Mouse (Mus musculus) kidney, adult 8-10 months (tissue): ENCODE results near the gene Sell.

Source experiments
- DNase-seq, 2 experiments: peaks; one replicate each; pipeline ENCODE4 v3.0.0; 2022

The Sell gene

DNA sequence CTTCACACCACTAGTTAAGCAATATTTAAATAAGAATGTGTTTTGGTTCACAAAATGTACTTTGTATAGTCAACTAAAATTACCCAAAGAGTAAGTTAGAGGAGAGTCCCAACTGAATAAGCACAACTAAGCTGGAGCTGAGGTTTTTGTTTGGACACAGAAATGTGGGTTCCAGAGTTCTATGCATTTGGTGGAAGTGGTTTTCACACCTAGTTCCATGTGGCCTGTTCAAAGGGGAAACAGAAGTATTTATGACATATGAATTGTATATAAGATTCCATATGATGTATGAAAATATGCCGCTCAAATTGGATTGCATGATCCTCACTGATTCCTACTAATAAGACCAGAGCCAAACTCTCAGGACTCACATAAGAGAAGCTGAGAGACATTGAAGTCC lies 13.6 kb downstream of the Sell start:
- no peak for DNase-seq

DNA sequence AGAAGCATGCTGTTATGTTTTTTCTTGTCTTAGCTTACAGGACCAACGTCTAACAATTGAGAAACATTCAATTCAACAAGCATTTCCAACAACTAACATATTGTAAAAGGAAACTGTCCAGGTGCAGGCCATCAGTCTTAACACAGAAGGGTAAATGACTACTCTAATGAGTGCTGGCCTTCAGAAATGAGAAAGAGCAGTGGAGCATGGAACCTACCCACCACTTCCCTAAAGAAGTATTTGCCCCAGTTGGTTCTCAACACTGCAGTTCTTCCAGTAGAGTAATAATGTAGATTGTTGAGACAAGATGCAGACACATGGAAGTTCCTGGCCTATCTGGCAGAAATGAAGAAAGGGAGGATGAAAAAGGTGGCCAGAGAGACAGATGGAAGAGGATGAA lies 14.7 kb downstream of the Sell start:
- no peak for DNase-seq

DNA sequence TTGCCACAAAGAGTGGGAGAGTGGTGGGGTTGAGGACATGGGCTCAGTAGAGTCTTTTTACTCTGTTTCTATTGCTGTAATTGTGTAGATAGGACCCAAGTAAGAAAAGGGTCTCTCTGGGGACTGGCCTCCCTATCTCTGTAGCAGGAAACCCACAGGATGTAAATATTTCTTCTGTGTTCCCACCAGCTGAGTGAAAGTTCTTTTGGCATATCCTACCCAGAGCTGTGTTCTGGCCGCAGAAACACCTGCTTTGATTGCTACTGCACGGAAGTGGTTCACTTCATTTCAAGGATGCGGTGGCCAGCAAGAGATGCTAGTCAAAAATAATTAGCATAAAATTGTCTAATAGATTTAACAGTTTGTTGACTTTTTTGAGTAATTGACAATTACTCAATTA lies 15.2 kb downstream of the Sell start:
- DNase-seq = no peak

DNA sequence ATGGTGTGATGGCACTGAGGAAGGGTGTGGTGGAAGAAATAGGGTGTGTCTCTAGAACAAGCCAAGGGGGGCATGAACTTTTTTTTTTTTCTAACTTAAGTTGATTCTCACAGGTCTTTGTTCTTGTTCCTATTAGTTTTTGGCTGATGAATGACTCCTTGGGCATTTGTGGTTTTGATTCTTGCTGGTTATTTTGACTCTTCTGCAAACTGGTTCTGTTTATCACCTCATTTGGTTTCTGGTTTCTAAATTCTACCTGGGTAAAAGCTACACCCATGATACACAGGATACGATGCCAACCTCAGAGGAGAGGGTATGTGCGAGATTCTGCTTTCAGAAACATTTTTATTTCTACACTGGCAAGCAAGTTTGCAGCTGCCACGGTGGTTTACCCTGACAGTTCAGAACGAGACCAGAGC lies 16.6 kb downstream of the Sell start:
- DNase-seq = no peak

DNA sequence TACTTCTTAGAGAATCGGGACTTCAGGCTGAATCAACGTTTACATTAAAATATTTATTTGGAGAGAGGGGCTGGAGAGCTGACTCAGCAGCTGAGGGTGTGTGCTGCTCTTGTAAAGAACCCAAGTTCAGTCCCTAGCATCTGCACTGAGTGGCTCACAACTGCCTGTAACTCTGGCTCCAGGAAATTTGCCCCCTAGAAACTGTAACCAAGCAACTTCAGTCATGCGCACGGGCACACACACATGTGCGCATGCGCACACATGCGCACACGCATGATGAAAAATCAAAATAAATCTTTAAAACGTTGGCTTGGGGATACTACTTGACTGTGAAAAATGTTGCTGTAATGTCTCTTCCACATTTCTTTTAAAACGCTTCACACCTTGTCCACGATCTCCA lies 17.3 kb downstream of the Sell start:
- no peak for DNase-seq

DNA sequence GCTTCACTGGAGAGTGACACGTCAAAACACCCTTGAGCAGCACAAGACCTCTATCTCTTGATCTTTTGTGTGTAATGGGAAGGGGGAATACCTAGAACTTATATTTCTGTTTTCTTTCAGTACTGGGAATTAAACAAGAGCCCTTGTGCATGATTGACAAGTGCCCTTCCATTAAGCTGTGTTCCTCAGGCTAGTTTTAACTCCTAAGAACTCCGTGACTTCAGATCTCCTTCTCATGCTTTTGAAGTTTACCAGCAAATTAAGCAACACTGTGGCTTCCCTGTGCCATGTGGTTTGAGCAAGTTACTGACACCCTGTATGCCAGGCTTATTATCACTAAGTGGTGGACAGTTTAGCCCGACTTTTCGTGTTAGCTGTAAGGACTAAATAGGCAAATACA lies 21.3 kb downstream of the Sell start:
- no peak for DNase-seq

DNA sequence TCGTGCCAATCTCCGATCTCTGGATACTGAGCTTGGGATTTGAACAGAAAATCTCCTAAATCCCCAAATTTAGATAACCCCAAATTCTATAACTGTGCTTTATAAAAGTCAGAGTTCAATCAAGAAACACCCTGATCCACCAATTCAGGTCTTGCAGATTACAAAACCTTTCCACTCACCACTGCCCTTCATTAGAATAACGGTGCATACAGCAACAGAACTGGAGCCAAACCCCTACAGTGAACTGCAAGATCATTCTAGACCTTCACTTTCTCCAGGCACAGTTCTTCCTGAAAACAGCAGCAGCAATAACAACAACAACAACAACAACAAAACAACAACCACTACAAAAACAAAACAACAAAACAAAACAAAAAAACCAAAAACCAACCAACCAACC lies 25.0 kb downstream of the Sell start:
- DNase-seq = no peak

DNA sequence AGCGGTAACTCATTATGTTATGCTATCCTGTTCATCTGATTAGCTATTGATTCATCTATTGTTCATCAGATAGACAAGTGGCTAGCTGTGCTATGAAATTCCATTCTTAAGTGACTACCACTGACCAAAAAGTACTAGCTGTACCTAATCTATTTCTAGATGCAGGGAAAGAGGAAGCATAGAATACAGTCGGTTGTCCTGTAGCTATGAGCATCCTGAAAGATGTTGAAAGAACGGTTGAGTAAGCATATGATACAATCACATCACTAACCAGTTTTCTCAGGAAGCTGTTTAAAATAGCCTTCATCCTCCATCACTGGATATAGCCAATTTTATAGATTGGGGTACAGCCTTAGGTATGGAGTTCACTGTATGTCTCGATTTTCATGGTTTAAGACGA lies 26.1 kb downstream of the Sell start:
- DNase-seq = no peak

DNA sequence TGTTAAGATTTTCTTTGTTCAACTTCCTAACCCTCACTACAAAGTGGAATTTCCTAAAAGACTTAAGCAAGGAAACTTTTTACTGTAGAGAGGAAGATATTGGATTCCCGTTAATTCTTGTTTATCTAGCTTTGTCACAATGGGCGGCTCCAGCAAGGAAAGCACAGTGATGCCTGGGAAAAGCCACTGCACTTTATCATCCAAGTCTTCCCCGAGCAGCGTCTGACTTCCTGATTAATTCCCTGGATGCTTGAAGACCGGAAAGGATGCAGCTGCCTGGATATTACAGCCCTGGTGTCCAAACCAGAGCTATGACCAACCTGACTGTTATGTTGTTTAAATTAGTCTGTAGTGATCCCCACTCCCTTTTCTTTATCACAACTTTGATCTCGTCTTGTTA lies 35.0 kb downstream of the Sell start:
- peak; percentile 13 to 20 for DNase-seq

DNA sequence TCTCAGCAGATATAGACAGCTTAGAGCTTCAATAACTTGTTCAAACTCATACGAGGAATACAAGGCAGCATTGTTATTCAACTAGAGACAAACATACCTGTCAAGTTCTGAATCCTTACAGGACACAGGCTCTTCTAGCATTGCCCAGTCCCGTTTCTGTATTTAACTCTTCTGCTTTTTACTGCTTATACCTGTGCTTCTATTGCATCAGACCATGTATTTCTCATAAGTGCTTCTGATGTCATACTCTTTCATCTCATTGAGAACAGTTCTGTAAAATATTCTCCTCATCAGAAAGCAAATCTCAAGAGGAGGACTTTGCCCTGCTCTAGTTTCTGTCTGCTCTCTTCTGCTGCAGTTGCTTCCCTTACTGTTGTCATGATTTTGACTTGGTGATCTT lies 36.1 kb downstream of the Sell start:
- no peak for DNase-seq

DNA sequence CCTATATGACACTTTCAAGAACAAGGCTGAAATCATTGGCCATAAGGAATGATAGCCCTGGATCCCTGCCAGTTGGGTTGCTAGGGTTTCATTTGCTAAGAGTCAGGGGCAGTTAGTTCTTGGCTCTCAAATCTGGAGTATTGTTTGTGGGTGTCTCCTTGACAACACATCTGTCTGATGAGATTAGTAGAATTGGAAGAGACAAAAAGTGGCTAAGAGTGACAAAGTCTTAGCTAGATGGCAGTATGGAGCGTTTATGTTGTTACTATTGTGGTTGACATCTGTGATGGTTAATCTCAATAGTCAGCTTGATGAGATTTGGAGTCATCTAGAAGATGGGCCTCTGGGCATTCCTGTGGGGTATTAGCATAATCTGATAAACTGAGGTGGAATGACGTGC lies 36.6 kb downstream of the Sell start:
- DNase-seq = no peak

DNA sequence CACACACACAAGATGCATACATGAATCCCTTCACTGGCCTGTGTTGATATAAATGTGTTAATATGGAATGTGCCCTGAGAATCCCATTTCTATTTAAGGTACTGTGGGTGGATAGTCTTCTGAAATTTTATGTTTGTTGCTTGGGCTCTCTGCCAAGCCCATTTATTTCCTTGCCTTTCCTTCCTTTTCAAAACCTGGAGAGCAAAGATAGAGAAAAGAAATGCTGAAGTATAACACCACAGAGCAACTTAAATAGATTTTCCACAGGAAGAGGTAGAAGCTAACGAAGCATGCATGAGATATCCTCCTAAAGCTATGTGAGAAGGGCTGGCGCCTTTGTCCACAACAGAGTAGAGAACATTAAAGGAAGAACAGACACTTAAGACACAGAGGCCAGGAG lies 48.0 kb downstream of the Sell start:
- no peak for DNase-seq

DNA sequence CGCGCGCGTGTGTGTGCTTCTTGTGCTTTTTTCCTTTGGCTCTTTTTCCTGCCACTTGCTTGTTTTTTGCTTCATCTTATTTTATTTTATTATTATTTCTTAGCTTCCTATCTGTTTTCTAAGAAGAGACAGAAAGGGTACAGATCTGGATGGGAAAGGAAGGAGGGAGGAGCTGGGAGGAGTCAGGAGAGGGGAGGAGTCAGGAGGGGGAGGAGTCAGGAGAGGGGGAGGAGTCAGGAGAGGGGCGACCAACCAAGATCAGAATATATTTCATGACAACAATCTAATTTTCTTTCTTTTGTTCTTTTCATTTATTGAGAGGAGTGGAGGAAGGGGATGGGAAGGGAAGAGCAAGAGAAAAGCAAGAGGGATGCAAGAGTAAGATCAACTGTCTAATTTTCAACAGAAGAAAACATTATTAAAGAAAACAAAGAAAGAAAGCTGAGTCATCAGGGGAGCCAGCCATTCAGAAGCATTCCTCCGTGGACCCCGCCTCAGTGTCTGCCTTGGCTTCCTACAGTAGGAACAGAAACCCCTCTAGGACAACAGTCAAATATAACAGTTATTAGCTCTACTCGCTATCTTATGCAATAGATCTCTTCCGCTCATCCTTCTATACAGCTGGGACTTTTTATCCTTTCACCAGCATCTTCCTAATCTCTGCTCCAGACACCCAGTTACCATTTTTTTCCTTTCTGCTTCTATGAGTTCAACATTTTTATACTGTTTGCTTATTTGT lies 49.0 kb downstream of the Sell start:
- DNase-seq = no peak

DNA sequence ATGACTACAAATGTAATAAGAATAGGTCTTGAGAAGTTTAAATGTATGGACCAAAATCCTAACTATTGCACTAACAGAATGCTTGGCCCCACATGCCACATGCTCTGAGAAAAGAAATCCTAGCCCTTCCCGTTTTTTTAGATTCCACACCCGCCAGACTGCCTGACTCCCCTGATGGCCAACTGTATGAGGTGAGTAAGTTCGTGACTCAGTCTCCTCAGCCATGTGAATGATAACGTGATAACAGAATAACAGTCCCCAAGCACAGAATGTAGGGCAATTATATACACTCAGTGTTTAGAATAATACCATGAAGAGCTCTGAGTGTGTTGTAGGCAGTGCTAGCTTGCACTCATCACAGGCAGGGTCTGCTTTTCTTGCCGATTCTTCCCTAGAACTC lies 52.5 kb downstream of the Sell start:
- DNase-seq = no peak

DNA sequence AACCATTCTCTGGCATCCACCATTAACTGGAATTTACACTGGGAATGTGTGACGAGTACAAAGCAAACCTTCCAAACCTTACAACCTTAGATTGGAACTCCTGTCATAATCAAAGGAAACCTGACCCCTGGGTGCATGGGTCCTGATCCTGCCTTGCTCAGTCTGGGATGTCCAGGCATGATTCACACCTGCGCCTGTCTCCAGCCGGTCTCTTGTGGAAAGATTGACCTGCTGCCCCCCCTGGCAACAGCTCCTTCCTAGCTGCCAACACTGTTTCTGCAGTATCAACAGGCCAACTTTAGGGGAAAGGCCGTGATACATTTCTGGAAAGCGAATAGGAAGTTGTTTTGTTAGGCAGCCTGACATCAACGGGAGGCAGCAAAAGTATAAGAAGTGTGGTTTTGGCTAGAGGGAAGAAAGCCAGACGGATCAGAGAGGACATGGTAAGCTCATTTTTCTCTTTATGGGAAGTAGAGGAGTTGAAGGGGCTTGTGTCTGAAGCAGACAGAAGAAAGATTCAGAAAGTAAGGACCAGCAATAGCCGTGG lies 53.2 kb downstream of the Sell start, which contains the start of gene Selp:
Gene Selp, plus strand, starts transcription at position 318 of the 547 bp plus-strand sequence.
- no peak for DNase-seq

DNA sequence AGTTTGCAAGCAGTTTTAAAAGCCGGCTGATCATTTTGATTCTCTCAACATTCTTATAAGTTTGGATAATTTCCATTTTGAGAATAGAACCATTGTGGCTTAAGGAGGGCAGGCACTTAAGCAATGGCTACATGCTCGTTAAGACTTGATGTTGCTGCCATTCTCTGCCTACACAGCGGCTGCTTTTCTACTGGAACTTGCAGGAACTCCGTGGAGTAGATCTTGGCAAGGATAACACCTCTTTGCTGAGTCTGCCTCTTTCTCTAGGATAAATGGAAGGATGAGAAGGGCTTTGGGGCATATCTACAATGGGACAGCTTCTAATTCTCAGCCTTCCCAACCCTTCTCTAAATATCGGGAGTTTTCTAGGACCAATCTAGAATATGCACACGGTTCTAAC lies 53.9 kb downstream of the Sell start:
- DNase-seq = no peak

DNA sequence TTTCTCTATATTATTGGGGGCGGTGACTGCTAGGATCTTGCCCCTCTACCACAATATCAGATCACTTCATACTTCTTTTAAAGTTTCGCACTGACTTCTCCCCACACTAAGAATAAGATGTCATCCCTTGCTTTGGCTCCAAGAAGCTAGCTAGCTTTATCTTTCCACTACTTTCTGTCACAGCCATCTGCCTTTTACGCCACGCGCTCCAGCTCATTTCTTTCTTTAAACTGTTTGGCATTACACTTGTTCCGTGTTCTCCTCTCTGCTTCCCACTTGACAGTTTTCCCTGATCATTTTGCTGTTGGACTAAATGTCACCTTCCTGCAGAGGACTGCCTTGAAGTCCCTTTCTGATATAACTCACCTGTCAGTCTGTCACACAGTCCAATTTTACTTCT lies 56.1 kb downstream of the Sell start:
- no peak for DNase-seq

DNA sequence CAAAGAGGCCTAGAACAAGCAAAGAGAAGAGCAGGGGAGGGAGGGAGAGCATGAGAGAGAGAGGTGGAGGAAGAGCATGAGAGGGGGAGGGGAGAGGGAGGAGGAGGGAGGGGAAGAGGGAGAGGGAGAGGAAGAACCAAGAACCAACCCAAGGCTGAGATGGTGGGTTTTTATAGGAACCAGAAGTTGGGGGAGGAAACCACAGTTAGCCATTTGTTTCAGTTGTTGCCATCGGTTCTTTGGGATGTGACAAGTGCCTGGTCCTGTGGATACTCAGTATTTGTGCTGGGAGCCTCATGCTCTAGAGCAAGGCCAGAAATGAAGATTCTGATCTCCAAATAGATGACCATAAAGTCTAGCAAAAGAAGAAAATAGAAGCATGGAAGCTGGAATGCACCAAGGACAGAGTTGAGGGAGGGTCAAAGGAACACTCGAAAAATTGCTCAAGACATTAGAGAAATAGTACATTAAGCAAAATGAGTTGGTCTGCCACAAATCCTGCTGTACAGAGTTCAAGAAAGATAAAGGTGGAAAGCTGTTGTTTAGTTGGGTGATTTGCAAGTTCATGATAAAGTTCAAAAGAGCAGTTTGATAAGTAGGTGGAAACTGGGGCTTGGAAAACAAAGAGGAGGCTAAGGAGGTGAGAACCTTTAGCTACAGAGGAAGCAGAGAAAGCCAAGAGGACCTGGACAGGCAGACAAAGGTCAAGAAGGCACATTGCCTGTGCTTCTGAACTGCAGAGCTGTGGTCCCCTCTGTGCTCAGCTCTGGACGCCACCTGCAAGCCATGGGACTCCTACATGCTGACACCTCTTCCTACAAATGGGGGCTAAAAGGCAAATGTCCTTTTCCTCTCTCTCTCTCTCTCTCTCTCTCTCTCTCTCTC lies 58.4 kb downstream of the Sell start:
- no peak for DNase-seq

DNA sequence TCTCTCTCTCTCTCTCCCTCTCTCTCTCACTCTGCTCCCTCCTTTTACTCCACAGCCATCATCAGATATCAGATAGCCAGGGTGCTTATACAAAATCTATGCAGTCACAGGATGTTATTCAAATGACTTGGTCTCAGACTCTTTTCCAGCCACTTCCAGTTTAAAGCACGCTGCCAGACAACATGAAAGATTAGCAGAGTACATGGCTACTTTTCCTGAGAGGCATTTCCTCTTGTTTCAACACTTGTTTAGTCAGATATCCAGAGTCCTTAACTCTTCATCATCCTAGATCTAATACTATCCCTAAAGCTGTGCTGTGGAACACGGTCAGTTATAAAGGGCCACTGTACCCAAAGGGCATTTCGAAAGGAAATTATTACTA lies 59.0 kb downstream of the Sell start:
- no peak for DNase-seq

DNA sequence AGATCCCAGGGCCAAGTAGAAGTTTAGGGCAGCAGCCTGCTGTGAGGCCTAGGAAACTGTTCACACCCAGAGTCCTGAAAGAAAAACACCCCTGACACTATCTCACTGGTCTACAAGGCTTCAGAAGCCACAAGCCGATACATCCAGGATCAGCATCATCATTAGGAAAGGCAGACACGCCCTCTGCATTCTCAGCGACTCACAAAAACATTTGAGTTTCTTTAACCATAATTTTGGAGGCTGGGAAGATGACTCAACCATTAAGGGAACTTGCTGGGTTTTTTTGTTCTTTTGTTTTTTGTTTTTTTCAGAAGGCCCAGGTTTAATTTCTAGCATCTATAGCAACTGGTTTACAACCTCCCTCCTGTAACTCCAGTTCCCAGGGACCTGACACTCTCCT lies 62.1 kb downstream of the Sell start:
- no peak for DNase-seq

DNA sequence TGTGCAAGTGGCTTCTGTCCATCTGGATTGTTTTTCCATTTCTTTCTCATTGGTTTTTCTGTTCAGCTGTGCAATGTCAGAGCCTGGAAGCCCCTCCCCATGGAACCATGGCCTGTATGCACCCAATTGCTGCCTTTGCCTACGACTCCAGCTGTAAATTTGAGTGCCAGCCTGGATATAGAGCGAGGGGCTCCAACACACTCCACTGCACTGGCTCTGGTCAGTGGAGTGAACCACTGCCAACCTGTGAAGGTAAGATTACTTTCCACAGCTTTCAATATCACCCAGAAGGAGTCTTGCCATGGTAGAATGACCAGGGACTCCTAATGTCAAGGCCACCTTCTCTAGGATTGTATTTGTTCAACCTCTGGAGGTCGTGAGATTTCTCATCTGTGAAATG lies 68.2 kb downstream of the Sell start:
- DNase-seq = no peak

DNA sequence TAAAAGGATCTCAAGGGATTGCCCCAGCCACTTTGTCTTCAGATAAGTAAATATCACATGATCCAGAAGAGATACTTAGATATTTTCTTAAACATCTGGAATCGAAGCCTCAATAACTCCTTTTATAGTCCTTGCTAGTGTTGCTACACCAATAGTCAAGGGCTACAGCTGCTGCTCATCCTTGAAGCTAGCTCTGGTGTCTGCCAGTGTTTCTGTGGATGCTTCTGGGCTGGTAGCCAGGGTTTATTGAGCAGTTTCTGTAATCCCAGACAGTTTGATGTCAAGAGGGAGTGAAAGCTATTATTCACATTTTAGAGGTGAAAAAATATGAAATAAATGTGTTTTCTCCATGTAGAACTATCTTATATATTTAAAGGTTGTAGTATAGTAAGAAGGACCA lies 70.8 kb downstream of the Sell start:
- no peak for DNase-seq
